Mouse (Mus musculus) T-helper 17 cell (primary cell): ENCODE results near the gene Gdf2.

ENCODE experiments used
- in situ Hi-C, 2 experiments: fragments of 300-600 bp; cut with MboI, MseI; formaldehyde crosslinking; loops; 1 replicate in 1 of 2; 2 replicates in 1 of 2; pipeline ENCODE4 v1.15.1; 2025; ENCODE audit warnings: high pct_unique_total_duplicates in 2 of 2

Gene Gdf2

DNA sequence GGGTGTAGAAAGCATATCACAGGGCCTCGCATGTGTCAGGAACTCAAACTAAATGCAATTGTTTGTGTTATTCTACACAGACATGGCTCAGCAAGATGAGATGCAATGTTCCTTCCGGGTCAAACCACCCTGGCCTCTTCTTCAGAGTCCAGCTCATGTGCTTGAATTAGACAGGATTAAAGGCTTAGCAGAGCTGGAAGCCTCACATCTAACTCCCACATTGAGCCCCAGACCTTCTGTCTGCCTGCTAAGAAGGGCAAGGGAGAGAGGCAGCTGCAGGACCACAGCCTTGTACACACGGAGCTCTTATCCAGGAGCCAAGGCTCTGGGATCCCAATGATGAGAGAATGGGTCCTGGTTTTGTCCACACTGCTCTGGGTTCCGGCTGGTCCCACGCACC, 12.9 kb downstream of the Gdf2 start, which contains the start of gene Rbp3:
TSS of gene Rbp3 (plus strand) at position 243 of the 400 bp plus-strand sequence.
- in situ Hi-C loops: no loop called here

DNA sequence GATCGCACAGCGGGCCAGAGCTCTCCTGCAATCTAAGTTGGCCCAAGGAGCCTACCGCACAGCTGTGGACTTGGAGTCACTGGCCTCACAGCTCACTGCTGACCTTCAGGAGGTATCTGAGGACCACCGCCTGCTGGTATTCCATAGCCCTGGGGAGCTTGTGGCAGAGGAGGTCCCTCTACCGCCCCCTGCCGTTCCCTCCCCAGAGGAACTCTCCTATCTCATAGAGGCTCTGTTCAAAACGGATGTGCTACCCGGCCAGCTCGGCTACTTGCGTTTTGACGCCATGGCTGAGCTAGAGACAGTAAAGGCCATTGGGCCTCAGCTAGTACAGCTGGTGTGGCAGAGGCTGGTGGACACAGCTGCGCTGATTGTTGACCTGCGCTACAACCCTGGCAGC, 15.2 kb downstream of the Gdf2 start:
- in situ Hi-C loops: loop anchor here in 1 of 2 experiments (5.0 kb wide), 1 partner anchor 51 kb away; no protein-coding TSS in a partner anchor

DNA sequence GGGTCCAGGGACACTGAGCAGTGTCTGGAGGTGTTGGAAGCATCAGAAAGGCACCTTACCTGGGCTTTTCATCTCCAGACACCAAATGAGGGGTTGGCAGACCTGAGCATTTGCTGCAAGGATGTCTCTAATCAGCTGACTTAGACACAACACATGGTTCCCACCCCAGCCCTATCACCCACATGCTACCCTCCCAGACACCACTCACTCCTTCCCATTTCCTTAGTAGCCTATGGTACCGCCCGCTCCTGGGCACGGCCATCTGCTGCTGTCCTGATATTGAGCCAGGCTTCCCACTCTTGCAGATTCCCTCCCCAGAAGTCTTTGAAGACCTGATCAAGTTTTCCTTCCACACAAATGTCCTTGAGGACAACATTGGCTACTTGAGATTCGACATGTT, 17.3 kb downstream of the Gdf2 start:
- in situ Hi-C loops: loop anchor here in 1 of 2 experiments (5.0 kb wide), 1 partner anchor 49 kb away; no protein-coding TSS in a partner anchor

DNA sequence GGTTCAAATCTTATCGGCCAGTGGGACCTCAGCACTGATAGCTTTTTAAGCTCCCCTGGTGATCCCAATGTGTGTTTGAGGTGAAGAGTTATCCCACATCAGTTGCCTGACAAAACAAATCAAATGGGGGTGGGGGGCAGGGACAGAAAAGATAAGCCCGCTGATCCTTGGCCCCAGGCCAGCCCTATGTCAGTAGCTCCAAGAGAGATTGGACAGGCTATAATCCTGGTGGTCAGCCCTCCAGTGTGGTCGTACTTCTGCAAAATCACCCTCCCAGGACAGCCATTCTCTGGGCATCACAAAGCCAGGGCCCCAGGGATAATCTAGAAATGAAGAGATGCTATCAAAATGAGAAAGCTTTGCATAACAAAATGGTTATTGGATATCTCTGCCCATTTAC, 18.0 kb downstream of the Gdf2 start:
- in situ Hi-C loops: loop anchor here in 1 of 2 experiments (5.0 kb wide), 1 partner anchor 48 kb away; no protein-coding TSS in a partner anchor

DNA sequence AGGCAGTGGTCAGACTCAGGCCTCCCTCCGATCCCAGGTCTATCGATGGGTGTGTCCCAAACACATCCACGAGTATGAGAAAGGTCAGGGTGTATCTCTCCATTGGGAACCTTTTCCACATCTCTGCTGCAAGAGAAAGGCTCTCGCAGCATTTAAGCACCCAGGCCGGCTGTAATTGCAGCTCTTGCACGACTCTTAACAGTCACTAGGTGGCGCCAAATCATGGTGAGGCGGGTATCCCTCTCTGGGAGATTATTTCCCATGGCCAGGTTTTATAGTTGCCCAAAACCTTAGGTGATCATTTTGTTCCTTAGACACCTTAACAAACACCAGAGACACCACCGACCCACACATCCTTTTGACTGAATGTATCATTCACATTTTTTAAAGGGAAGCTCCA, 18.5 kb downstream of the Gdf2 start:
- in situ Hi-C loops: loop anchor here in 1 of 2 experiments (5.0 kb wide), 1 partner anchor 48 kb away; no protein-coding TSS in a partner anchor

DNA sequence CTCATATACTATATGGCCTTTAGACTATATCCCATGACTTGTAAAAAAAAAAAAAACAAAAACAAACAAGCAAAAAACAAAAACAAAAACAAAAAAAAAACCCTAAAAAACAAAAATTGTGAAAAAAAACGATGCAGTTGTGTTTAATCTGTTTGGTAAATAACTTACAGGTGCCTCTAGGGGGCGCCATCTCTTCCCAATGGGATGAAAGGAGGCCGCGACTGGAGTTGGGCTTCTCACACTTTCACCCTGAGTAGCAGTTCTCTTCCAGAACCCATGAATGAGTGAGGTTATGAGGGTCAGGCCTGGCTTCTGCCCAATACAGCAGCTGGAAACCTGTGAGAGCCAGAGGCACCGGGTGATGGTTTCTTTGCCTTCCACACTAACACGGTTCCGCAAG, 24.8 kb downstream of the Gdf2 start:
- in situ Hi-C loops: no loop called here

DNA sequence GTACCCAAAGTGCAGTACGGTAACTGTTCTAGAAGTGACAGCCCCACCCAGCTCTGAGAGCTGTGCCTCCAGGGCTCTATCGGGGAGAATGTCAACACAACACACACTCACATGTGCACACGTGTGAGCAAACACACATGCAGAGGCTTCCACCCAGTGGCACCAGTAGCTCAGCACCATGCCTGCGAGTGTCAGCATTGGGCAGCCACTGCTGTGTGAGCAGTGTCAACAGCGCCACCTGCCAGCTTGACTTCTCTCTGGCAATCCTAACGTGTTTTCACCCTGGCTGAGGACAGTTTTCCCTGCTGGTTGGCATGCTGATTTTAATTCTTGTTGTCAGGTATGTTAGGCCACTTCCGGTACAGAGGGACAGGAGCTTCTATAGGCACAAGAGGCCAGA, 31.8 kb downstream of the Gdf2 start:
- in situ Hi-C loops: no loop called here

DNA sequence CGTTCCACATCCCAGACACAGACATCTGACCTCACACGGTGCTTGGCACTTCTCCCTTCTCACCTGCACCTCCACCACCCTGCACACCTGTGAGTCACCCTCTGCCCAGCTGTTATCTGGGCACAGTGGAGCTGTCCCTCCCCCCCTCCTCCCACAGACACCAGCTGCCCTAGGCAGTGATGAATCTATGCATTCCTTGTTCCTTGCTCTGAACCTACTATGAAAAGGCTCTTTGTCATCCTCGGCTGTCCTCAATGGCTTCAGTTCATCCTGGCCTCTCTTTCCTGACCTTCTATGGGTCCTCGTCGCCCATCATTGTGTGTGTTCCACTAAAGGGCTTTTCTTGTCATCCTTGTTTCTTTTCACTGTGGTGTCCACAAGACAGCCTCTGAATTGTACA, 33.9 kb downstream of the Gdf2 start:
- in situ Hi-C loops: no loop called here

DNA sequence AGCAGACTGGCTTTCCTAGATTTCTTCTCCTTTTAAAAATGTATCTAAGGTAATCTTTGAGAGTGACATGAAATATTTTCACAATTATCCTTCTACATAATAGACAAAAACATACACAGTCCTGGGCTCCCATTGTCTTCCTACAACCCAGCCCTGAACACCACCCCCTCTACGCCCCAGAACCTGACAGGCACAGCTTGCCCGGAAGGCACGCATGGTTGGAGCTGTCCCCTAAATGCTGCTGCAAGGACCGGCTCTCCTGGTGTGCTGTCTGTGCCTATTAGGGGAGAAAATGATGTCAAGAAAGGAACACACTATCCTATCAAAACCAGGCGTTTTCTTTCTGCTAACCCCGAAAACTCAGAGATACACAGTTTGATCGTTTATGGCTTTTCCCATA, 36.9 kb downstream of the Gdf2 start:
- in situ Hi-C loops: no loop called here

DNA sequence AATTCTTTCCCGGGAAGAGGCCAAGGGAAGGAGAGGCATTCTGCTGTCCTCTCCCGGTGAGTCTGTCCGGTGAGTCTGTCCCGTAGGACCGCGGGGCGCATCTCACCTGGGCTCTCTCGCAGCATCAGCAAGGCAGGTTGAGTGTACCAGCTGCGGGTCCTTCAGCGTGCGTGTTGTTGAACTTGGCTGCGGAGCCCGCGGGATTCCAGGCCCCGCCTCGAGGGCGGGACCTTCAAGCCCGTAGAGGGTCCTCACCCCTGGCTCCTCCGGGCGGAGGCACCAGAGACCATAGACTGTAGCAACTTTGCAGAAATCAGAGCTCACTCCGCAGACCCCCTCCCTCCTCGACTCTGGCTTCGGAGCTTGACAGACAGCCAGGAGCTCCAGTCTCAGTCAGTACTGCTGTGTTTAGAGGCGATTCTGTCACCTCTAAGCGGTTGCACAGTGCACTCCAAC, 37.8 kb downstream of the Gdf2 start, which contains the start of gene Zfp488:
TSS of gene Zfp488 (minus strand) at position 161 of the 456 bp plus-strand sequence.
- in situ Hi-C loops: no loop called here

DNA sequence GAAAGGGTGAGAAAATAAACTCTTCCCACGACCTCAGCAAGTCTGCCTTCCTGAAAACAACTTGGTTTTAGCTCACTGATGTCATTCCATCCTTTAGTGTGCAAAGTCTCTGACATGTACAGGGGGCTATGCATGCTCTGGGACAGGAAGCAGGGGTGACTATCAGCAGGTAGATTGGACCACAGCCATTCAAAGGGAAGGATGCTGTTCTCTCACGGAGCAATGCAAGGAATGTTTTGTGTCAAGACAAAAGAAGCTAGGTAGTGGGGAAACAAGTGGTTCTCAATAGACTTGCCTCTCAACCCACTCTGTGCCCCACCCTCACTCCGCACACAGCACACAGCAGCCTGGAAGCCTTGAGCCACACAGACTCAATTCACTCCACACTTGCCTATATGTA, 48.4 kb downstream of the Gdf2 start:
- in situ Hi-C loops: no loop called here

DNA sequence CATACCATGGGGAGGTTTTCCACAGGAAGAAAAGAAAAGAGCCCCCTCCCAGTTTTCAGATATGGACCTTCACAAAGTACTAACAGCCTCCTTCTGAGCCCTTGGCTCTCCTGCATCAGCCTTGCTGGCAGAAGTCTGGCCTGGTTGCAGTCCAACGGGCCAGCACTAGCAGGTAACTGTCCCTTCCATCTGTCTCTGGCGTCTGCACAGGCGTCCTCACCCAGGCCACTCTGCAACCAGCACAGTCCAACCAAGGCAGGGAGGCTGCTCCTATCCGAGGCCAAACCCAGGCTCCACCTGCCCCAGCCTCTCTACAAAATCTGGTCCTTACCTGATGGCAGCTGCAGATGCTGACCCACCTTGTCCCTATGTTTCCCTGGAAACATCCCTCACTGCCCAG, 51.1 kb downstream of the Gdf2 start:
- in situ Hi-C loops: no loop called here

DNA sequence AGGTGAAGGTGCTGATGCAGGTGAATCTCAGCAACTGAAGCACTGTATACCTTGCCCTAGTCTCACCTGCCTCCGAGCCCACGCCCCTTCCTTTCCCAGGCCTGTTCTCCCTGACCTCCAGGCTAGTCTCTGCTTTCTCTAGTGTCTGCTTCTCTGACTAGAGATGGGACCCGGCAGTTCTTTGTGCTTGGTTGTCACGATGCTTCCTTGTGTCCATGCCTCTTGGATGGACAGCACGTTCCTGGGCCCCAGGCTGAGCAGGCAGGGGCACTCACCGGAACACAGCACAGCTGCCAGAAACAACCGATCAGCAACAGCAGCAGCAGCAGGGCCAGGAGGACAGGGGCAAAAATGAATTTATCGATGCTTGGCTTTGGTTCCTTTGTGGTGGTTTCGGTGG, 52.2 kb downstream of the Gdf2 start:
- in situ Hi-C loops: no loop called here

DNA sequence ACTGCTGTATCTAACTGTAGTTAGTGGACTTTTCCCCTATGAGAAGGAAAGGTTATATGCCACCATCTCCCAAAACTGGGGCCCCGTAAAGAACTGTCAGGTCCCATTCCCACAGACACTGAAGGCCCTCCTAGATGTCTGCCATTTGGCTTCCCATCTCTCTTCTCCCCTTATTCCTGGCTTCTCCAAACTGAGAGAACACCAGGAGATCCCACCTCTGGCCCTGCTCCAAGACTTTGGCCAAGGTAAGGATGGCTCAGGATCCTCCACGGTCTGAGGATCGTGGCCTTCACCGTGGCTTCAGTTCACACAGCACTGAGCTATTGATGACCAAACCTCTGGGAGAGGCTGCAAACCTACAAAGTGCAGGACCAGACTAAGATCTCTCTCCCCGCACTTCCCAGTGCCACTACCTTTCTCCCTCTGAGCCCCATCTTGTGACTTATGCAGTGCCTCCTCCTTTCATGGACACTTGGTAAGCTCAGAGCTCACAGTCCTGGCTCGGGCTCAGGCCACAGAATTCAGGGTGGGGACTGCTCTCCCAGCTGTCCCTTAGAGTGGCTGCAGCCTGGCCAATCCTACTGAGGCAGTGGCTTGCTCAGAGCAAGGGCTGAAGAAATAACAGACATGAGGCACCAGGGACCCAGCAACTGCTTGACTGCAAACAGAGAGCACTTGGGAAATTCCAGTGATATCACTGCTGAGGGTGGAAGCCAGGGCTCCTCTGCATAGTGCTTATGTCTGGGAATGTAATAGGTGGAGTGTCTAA, 52.9 kb downstream of the Gdf2 start:
- in situ Hi-C loops: no loop called here
